Mouse (Mus musculus): ENCODE results near the gene Rgs12. TPM values are rescaled to one million over a fixed set of nuclear protein-coding genes. Genes with fewer than 3 reads are reported as not detected.
A peak's percentile ranks its signal among the peaks of the same experiment; 100 is the strongest.

Gene Rgs12
- polyA plus RNA-seq (2015; fragmentation: Nextera tagmentation; extraction: Ambion mirVana) = 26.8 and 28.1 TPM in 2 replicates

DNA sequence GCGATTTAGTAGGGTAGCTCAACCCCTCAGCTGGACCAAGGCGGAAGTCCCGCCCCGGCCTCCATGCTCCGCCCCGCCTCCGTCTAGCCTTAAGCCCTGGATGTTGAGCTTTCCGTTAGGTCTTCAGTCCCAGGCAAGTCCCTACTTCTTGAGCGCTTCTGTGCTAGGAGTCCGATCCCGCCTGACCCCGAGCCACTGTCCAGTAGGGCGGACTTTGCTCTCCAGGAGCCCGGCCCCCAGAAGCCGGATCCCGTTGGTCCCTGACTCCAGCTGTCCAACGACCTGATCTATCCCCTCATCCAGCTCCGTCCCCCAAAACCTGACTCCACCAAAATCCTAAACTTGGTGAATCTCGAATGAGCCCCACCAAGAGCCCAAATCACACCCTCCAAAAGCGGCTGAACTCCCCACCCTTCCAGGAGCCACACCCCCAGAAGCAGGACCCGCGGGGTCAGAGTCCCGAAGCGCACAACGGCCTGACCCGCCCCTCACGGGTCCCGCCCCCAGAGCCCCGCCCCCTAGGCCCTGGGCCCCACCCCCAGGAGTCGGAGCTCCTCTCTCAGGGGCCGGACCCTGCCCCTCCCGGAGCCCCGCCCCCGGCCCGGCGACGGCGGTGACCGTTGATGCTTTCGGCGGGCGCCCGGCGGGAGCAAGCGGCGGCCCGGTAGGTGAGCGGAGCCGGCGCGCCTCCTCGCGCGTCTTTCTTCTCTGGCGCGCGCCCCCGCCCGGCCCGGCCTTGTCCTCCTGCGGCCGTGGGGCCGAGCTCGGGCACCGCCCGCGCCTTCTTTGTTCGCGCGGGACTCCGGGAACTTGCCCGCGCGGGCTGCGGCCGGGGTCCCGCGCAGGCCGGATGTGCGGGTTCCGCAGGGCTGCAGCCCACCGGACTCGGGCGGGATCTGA is at the start of gene Rgs12:
TSS of gene Rgs12 (plus strand) at position 585 of the 900 bp plus-strand sequence.
- Histone ChIP-seq H3K4me1 (peaks cover 7% of the 10 kb centered on the region; the same call in 1 of the 2 replicates), H3K4me2 (peak within 1 kb of the TSS; percentile 93), H3K9ac (peak within 1 kb of the TSS; percentile 81), H3K36me3 (no peaks in the 10 kb centered on the region), H3K27ac (peak within 1 kb of the TSS; percentile 82), H3K27me3 (replicated peaks) (no peaks in the 10 kb centered on the region), H3K4me3 (replicated peaks) (peak within 1 kb of the TSS; percentile 78), H3K9me3 (no peaks in the 10 kb centered on the region)
- ATAC-seq (ENCODE audit: insufficient read depth, low FRiP score, low read depth) = peak; percentile 95
- WGBS = under 1% methylated on average over 81 of the region's 84 CpGs

GRCm38 (mm10) chr5:34899787-34900469 is 49.3 kb upstream of the Rgs12 start:
- WGBS = 93% methylated on average over 6 of the region's 6 CpGs
- no peaks in the 10 kb centered on the region for H3K27me3 ChIP-seq (replicated peaks)

DNA sequence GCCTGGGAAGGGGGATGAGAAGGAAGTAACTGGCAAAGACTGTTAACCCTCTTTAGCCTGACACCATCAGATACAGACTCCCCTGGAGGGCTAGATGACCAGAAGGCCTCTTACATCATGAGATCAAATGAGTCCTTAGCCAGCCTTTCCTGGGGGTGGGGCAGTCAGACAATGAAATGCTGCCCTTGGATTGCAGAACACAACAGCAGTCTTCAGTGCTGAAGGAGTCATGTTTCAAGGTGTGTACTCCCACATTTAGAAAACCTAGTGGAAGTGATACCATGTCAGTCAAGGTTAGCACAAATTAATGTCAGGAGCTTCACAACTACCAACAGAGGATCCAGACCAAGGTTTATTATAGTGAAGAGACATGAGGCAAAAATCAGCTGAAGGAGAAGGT is 46.9 kb upstream of the Rgs12 start:
- Histone ChIP-seq H3K9ac (no peak overlapping the region), H3K4me2 (no peak overlapping the region), H3K27me3 (replicated peaks) (no peaks in the 10 kb centered on the region), H3K9me3 (no peaks in the 10 kb centered on the region), H3K36me3 (peaks cover 45% of the 10 kb centered on the region), H3K27ac (no peak overlapping the region), H3K4me1 (no peaks in the 10 kb centered on the region), H3K4me3 (replicated peaks) (no peak overlapping the region)
- ATAC-seq (ENCODE audit: insufficient read depth, low FRiP score, low read depth) = no peak

More at GRCm38 (mm10) chr5:34899787-34900469, 49.3 kb upstream of the Rgs12 start:
- no peak for ATAC-seq (ENCODE audit: insufficient read depth, low FRiP score, low read depth)
- Histone ChIP-seq H3K27ac (no peak overlapping the region), H3K9ac (no peak overlapping the region), H3K9me3 (no peaks in the 10 kb centered on the region), H3K4me3 (replicated peaks) (no peak overlapping the region), H3K36me3 (peaks cover 33% of the 10 kb centered on the region), H3K4me1 (no peaks in the 10 kb centered on the region), H3K4me2 (no peak overlapping the region)

DNA sequence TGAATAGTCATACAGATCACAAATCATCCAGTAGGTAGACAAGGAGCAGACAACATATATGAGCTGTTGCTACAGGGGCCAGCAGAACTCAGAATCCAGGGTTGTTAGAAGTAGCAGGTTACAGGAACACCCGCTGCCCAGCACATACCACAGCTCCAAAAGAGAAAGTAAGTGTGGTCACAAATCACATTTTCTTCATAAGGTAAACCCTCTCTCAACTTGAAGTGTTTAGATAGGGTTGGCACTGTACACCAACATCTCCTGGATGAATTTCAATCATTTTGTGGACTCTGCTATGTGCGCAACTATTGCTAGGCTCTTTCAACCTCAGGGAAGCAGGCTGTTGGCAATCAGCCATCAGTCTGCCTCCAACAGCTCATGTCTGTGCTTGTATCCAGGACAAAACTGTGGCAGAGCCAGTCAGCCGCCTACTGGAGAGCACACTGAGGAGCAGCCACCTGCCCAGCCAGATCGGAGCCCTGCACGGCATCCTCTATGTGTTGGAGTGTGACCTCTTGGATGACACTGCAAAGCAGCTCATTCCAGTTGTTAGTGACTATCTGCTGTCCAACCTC is 46.3 kb upstream of the Rgs12 start:
- H3K27ac ChIP-seq = no peak overlapping the region; the same call in 1 of the 2 replicates
- no peak overlapping the region for H3K9ac ChIP-seq
- no peak overlapping the region for H3K4me3 ChIP-seq (replicated peaks)
- WGBS = 77% methylated on average over 5 of the region's 5 CpGs
- H3K27me3 ChIP-seq (replicated peaks) = no peaks in the 10 kb centered on the region
- H3K4me2 ChIP-seq = no peak overlapping the region
- H3K4me1 ChIP-seq = no peaks in the 10 kb centered on the region
- H3K36me3 ChIP-seq = peaks cover 45% of the 10 kb centered on the region
- ATAC-seq (ENCODE audit: insufficient read depth, low FRiP score, low read depth) = peak; percentile 65; the same call in 1 of the 2 replicates
- H3K9me3 ChIP-seq = no peaks in the 10 kb centered on the region

DNA sequence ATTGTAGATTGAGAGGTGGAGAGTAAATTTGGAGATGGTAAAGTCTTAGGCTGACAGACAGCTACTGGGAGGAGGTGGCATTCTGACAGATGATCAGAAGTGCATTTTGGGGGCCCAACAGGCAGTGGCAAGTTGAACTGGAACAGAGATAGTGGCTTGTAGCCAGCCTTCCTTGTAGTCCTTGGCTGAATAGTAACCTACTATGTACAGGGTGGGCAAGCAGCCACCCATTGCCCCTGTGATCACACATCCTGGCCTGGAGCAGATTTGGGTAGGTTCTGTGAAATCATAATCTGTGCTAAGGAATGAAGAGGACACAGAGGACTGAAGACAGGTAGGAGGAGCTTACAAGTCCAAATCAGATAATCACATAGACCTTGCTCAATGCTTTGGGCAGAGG is 44.8 kb upstream of the Rgs12 start:
- H3K27ac ChIP-seq = no peak overlapping the region
- H3K9ac ChIP-seq = no peak overlapping the region
- H3K4me2 ChIP-seq = no peak overlapping the region
- H3K9me3 ChIP-seq = no peaks in the 10 kb centered on the region
- ATAC-seq (ENCODE audit: insufficient read depth, low FRiP score, low read depth) = no peak
- no peak overlapping the region for H3K4me3 ChIP-seq (replicated peaks)
- H3K27me3 ChIP-seq (replicated peaks) = no peaks in the 10 kb centered on the region
- peaks cover 35% of the 10 kb centered on the region for H3K36me3 ChIP-seq
- 0 out of 2 replicates have a peak, but pooled peaks cover 3% of the 10 kb centered on the region for H3K4me1 ChIP-seq

DNA sequence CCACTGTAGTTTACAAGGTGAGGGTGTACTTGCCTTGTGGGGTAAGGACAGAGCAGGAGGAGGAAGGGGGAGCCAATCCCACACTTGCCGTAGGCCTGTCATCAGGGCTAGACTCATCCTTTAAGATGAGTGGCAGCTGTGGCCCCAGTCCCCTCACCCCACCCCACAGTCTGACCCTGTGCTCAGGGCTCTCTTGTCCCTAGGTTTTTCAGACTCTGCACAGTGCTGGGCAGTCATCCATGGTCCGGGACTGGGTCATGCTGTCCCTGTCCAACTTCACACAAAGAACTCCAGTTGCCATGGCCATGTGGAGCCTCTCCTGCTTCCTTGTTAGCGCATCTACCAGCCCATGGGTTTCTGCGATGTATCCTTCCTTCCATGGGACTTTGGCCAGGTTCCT is 42.0 kb upstream of the Rgs12 start:
- Histone ChIP-seq H3K4me1 (0 out of 2 replicates have a peak, but pooled peaks cover 8% of the 10 kb centered on the region), H3K27ac (no peak overlapping the region), H3K4me2 (no peak overlapping the region), H3K36me3 (peaks cover 27% of the 10 kb centered on the region), H3K9ac (no peak overlapping the region), H3K9me3 (no peaks in the 10 kb centered on the region), H3K4me3 (replicated peaks) (no peak overlapping the region), H3K27me3 (replicated peaks) (no peaks in the 10 kb centered on the region)
- WGBS = 85% methylated on average over 4 of the region's 4 CpGs
- no peak for ATAC-seq (ENCODE audit: insufficient read depth, low FRiP score, low read depth)

GRCm38 (mm10) chr5:34907910-34908725 is 41.1 kb upstream of the Rgs12 start, which contains the start of gene Msantd1:
TSS of gene Msantd1 (plus strand) at chr5:34908012.
- H3K9me3 ChIP-seq = no peaks in the 10 kb centered on the region
- H3K4me2 ChIP-seq = no peak within 1 kb of the TSS
- H3K27ac ChIP-seq = peak within 1 kb of the TSS; percentile 84
- no peaks in the 10 kb centered on the region for H3K27me3 ChIP-seq (replicated peaks)
- peaks cover 24% of the 10 kb centered on the region for H3K36me3 ChIP-seq
- WGBS = 80% methylated on average over 6 of the region's 6 CpGs
- no peak for ATAC-seq (ENCODE audit: insufficient read depth, low FRiP score, low read depth)
- H3K4me3 ChIP-seq (replicated peaks) = no peak within 1 kb of the TSS
- no peak within 1 kb of the TSS for H3K9ac ChIP-seq
- 0 out of 2 replicates have a peak, but pooled peaks cover 8% of the 10 kb centered on the region for H3K4me1 ChIP-seq

DNA sequence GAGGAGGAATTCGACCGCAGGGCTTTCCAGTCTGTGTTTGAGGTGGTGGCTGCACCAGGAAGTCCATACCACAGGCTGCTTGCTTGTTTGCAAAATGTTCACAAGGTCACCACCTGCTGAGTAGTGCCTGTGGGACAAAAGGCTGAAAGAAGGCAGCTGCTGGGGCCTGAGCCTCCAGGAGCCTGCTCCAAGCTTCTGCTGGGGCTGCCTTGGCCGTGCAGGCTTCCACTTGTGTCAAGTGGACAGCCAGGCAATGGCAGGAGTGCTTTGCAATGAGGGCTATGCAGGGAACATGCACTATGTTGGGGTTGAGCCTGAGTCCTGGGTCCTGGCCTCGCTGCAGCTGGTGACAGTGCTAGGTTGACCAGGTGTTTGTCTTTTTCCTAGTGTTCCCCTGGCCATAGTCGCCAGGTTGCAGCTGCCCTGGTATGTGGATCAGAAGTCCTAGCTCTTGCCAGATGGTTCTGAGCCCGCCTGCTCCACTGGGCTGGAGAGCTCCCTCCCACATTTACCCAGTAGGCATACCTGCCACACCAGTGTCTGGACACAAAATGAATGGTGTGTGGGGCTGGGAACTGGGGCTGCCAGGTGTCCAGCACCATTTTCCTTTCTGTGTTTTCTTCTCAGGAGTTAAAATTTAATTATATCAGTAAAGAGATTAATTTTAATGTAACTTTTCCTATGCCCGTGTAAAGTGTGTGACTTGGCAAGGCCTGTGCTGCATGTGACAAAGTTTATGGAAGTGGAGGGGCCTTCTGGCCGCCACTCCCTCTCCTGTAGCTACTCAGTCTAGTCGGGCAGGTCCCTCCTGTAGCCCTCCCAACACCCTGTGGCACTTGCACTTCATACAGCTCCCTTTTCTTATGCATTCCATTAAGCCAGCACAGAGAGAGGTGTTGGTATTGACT is 40.3 kb upstream of the Rgs12 start:
- Histone ChIP-seq H3K9ac (no peak overlapping the region), H3K36me3 (peaks cover 21% of the 10 kb centered on the region)

GRCm38 (mm10) chr5:34909634-34910503 is 39.4 kb upstream of the Rgs12 start:
- WGBS = 85% methylated on average over 1 of the region's 1 CpGs
- no peaks in the 10 kb centered on the region for H3K9me3 ChIP-seq
- peak overlapping the region; percentile 84 for H3K27ac ChIP-seq
- no peaks in the 10 kb centered on the region for H3K27me3 ChIP-seq (replicated peaks)
- 0 out of 2 replicates have a peak, but pooled peaks cover 8% of the 10 kb centered on the region for H3K4me1 ChIP-seq
- H3K4me2 ChIP-seq = no peak overlapping the region
- ATAC-seq (ENCODE audit: insufficient read depth, low FRiP score, low read depth) = 0 out of 2 replicates have a peak, but pooled peaks have one; percentile 24
- H3K4me3 ChIP-seq (replicated peaks) = no peak overlapping the region
- peaks cover 18% of the 10 kb centered on the region for H3K36me3 ChIP-seq
- no peak overlapping the region for H3K9ac ChIP-seq

More for the DNA sequence above, 40.3 kb upstream of the Rgs12 start:
- peak overlapping the region; percentile 84 for H3K27ac ChIP-seq
- 0 out of 2 replicates have a peak, but pooled peaks cover 8% of the 10 kb centered on the region for H3K4me1 ChIP-seq
- H3K27me3 ChIP-seq (replicated peaks) = no peaks in the 10 kb centered on the region
- peak; percentile 61; the same call in 1 of the 2 replicates for ATAC-seq (ENCODE audit: insufficient read depth, low FRiP score, low read depth)
- WGBS = 63% methylated on average over 9 of the region's 9 CpGs
- no peaks in the 10 kb centered on the region for H3K9me3 ChIP-seq
- H3K4me3 ChIP-seq (replicated peaks) = no peak overlapping the region
- no peak overlapping the region for H3K4me2 ChIP-seq

DNA sequence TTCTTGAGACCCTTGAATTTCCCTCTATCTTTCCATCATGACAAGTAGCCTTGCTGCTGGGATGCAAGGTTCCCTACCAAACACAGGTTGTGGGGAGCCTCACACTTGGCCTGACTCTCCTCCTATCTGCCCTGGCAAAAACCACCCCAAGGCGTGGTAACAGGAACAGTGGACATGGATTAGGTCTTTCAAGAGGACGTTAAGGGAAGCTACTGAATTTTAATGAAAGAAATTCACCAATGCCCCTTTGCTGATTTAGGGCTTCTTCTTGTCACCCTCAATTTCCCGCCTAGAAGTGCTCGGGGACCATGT is 38.8 kb upstream of the Rgs12 start:
- H3K4me2 ChIP-seq = no peak overlapping the region
- H3K9ac ChIP-seq = no peak overlapping the region
- no peak for ATAC-seq (ENCODE audit: insufficient read depth, low FRiP score, low read depth)
- H3K4me1 ChIP-seq = 0 out of 2 replicates have a peak, but pooled peaks cover 8% of the 10 kb centered on the region
- no peaks in the 10 kb centered on the region for H3K27me3 ChIP-seq (replicated peaks)
- H3K4me3 ChIP-seq (replicated peaks) = no peak overlapping the region
- 88% methylated on average over 4 of the region's 4 CpGs for WGBS
- H3K9me3 ChIP-seq = no peaks in the 10 kb centered on the region
- no peak overlapping the region for H3K27ac ChIP-seq
- peaks cover 15% of the 10 kb centered on the region for H3K36me3 ChIP-seq
